Mouse (Mus musculus) hindbrain, embryonic 10.5 days (tissue): ENCODE measurements at regions not wholly inside any gene's neighbourhood (a gene's known extent, or its start where the extent isn't known, plus 50 kb on each side); places are given as distances from the start of the nearest gene placed in this dataset.

ENCODE experiments used
- DNase-seq: peaks from one replicate; pipeline ENCODE4 v3.0.0-alpha.2; 2017; ENCODE audit warnings: low spot score
- H3K27ac ChIP-seq: fragments of 300-500 bp; sonication (generic); 2 replicates; pipeline ENCODE4 v1.5.1; 2016; ENCODE audit warnings: mild to moderate bottlenecking, moderate library complexity
- H3K27me3 ChIP-seq: fragments of 300-500 bp; sonication (generic); 2 replicates; pipeline ENCODE4 v1.6.1; 2016; ENCODE audit warnings: mild to moderate bottlenecking; ENCODE audit not compliant: poor library complexity, insufficient read depth, severe bottlenecking
- H3K36me3 ChIP-seq: fragments of 300-500 bp; sonication (generic); 2 replicates; pipeline ENCODE4 v1.6.1; 2016; ENCODE audit warnings: mild to moderate bottlenecking, moderate library complexity
- H3K4me1 ChIP-seq: fragments of 300-500 bp; sonication (generic); replicated peaks from 2 replicates; pipeline ENCODE4 v1.6.1; 2016; ENCODE audit warnings: mild to moderate bottlenecking
- H3K4me3 ChIP-seq: fragments of 300-500 bp; sonication (generic); 2 replicates; pipeline ENCODE4 v1.5.1; 2016; ENCODE audit warnings: mild to moderate bottlenecking, moderate library complexity
- H3K9me3 ChIP-seq: fragments of 300-500 bp; sonication (generic); 2 replicates; pipeline ENCODE4 v1.6.1; 2016; ENCODE audit warnings: mild to moderate bottlenecking, moderate library complexity
- WGBS: fragments of 180-500 bp; shearing (Covaris S2); methylation state at CpG from one replicate; pipeline ENCODE4 v1.1.7; 2016; 5-methylcytosine and 5-hydroxymethylcytosine counted together

DNA sequence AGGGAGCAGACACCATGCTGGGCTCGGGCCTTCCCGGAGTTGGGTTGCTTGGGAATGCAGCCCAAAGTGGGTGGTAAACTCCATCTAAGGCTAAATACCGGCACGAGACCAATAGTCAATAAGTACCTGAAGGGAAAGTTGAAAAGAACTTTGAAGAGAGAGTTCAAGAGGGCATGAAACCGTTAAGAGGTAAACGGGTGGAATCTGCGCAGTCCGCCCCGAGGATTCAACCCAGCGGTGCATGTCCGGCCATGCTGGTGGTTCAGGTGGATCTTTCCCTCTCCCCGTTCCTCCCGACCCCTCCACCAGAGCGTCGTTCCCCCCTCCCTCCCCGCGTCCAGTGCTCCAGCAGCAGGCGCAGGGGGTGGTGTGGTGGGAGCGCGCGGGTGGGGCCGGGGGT lies 179.1 kb upstream of the Arhgef26 start:
- Histone ChIP-seq H3K27me3 (no peaks in the 10 kb centered on the region), H3K36me3 (no peaks in the 10 kb centered on the region), H3K4me3 (no peak overlapping the region), H3K4me1 (no peaks in the 10 kb centered on the region), H3K9me3 (peaks cover 24% of the 10 kb centered on the region), H3K27ac (no peak overlapping the region)
- peak; percentile 67 for DNase-seq
- 59% methylated on average over 22 of the region's 22 CpGs for WGBS

DNA sequence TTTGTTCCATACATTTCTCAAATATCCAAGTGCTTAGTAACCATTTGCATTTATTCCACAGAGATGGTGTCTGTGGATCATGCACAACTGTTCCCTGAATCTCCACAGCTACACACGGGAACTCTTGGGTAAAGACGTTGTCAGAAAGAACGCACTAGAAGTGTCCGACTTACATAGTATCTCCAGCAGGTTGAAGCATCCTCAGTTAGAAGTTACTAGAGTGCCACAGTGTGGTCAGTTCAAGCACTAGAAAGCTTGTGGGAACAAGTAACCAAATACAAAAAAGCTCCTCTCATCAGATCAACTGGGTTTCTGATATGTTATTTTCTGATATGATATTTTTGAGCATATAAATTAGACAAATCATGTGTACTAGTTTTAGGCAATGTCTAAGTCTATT lies 167.5 kb upstream of the Arhgef26 start:
- no peaks in the 10 kb centered on the region for H3K36me3 ChIP-seq
- H3K27me3 ChIP-seq = no peaks in the 10 kb centered on the region
- no peak overlapping the region for H3K27ac ChIP-seq
- WGBS = 75% methylated on average over 4 of the region's 4 CpGs
- H3K4me3 ChIP-seq = no peak overlapping the region
- DNase-seq = no peak
- H3K4me1 ChIP-seq = no peaks in the 10 kb centered on the region
- no peaks in the 10 kb centered on the region for H3K9me3 ChIP-seq

- Histone ChIP-seq H3K9me3 (no peaks in the 10 kb centered on the region), H3K27ac (no peak overlapping the region), H3K4me3 (no peak overlapping the region), H3K4me1 (no peaks in the 10 kb centered on the region), H3K27me3 (no peaks in the 10 kb centered on the region), H3K36me3 (no peaks in the 10 kb centered on the region)
- WGBS = 85% methylated on average over 3 of the region's 3 CpGs
- DNase-seq = no peak
These were observed 150.2 kb upstream of the Arhgef26 start for GRCm38 (mm10) chr3:62187807-62188509.

GRCm38 (mm10) chr3:62192466-62192865 lies 145.7 kb upstream of the Arhgef26 start:
- H3K36me3 ChIP-seq = no peaks in the 10 kb centered on the region
- DNase-seq = no peak
- no peaks in the 10 kb centered on the region for H3K27me3 ChIP-seq
- H3K4me3 ChIP-seq = no peak overlapping the region
- H3K9me3 ChIP-seq = no peaks in the 10 kb centered on the region
- H3K4me1 ChIP-seq = no peaks in the 10 kb centered on the region
- 62% methylated on average over 1 of the region's 1 CpGs for WGBS
- no peak overlapping the region for H3K27ac ChIP-seq

GRCm38 (mm10) chr3:62194421-62194820 lies 143.7 kb upstream of the Arhgef26 start:
- H3K9me3 ChIP-seq = no peaks in the 10 kb centered on the region
- WGBS = 96% methylated on average over 4 of the region's 4 CpGs
- no peak overlapping the region for H3K27ac ChIP-seq
- no peak for DNase-seq
- H3K4me1 ChIP-seq = no peaks in the 10 kb centered on the region
- no peak overlapping the region for H3K4me3 ChIP-seq
- H3K36me3 ChIP-seq = no peaks in the 10 kb centered on the region
- no peaks in the 10 kb centered on the region for H3K27me3 ChIP-seq

DNA sequence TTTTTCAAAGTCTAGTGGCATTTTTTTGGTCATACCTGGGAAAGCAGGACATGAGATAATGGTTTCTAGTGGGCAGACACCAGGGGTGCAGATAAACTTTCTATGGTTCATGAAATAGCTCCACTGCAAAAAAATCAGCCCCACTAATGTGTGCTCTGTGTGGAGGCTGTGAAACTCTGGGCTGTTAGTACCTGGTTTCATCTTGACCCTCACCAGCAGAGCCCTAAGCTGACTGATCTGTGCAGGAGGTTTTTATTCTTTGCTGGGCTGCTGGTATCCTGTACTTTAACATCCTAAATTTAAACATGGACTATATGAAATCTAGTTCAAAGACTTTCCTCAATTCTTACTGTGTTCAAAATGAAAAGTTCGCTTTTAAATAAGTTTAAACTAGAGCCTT lies 141.5 kb upstream of the Arhgef26 start:
- H3K27me3 ChIP-seq = peaks cover 5% of the 10 kb centered on the region; the same call in 1 of the 2 replicates
- H3K4me3 ChIP-seq = no peak overlapping the region
- no peak overlapping the region for H3K27ac ChIP-seq
- no peaks in the 10 kb centered on the region for H3K36me3 ChIP-seq
- H3K4me1 ChIP-seq = no peaks in the 10 kb centered on the region
- H3K9me3 ChIP-seq = peaks cover 10% of the 10 kb centered on the region; the same call in 1 of the 2 replicates
- no peak for DNase-seq
- WGBS = 73% methylated on average over 1 of the region's 1 CpGs

GRCm38 (mm10) chr3:62215806-62216205 lies 122.3 kb upstream of the Arhgef26 start:
- Histone ChIP-seq H3K4me1 (no peaks in the 10 kb centered on the region), H3K36me3 (no peaks in the 10 kb centered on the region), H3K27ac (no peak overlapping the region), H3K4me3 (no peak overlapping the region), H3K27me3 (no peaks in the 10 kb centered on the region), H3K9me3 (no peaks in the 10 kb centered on the region)
- DNase-seq = peak; percentile 4

DNA sequence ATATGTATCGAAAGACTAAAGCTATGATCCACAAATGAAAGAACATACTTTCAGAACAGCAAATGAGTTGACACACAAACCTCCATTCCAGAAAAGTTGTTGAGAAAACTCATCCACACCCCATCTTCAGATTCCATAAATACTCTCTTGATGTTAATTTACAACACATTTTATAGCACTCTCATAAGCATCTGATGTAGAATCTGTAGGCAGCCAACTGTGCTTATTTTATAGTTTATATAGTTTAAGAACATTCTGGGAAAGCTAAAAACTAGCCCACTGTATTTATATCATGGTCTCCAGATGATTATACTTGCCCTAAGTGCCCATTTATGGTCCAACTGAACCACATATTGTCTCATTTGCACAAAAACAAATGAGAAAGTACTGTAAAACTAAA lies 120.8 kb upstream of the Arhgef26 start:
- H3K4me3 ChIP-seq = no peak overlapping the region
- DNase-seq = no peak
- 89% methylated on average over 1 of the region's 1 CpGs for WGBS
- no peaks in the 10 kb centered on the region for H3K27me3 ChIP-seq
- H3K27ac ChIP-seq = no peak overlapping the region
- no peaks in the 10 kb centered on the region for H3K36me3 ChIP-seq
- H3K4me1 ChIP-seq = no peaks in the 10 kb centered on the region
- H3K9me3 ChIP-seq = no peaks in the 10 kb centered on the region

- no peaks in the 10 kb centered on the region for H3K4me1 ChIP-seq
- H3K36me3 ChIP-seq = no peaks in the 10 kb centered on the region
- no peak for DNase-seq
- 69% methylated on average over 2 of the region's 2 CpGs for WGBS
- H3K4me3 ChIP-seq = no peak overlapping the region
- no peak overlapping the region for H3K27ac ChIP-seq
- no peaks in the 10 kb centered on the region for H3K9me3 ChIP-seq
- no peaks in the 10 kb centered on the region for H3K27me3 ChIP-seq
These were observed 110.4 kb upstream of the Arhgef26 start for GRCm38 (mm10) chr3:62227697-62228096.

GRCm38 (mm10) chr3:62228156-62228555 lies 110.0 kb upstream of the Arhgef26 start:
- no peaks in the 10 kb centered on the region for H3K36me3 ChIP-seq
- no peaks in the 10 kb centered on the region for H3K27me3 ChIP-seq
- H3K9me3 ChIP-seq = no peaks in the 10 kb centered on the region
- no peak for DNase-seq
- no peaks in the 10 kb centered on the region for H3K4me1 ChIP-seq
- H3K27ac ChIP-seq = no peak overlapping the region
- 87% methylated on average over 3 of the region's 3 CpGs for WGBS
- H3K4me3 ChIP-seq = no peak overlapping the region

DNA sequence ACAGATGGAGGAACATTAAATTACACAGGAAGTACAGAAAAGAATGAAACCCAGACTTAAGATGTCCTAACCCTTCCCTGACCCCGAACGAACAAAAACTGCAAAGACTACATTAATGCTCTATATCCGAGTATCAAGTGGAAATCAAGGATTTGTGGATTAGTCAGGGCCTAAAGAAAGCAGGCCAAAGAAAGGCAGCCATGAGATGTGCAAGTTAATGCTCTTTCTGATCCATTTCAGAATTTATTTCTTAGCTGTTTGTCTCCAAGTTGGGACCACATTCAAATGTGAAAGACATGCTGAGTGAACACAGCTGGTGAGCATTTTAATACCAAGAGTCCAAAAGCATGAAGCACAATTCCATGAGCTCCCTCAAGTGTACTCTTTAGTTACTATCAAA lies 97.1 kb upstream of the Arhgef26 start:
- no peaks in the 10 kb centered on the region for H3K36me3 ChIP-seq
- no peak for DNase-seq
- no peaks in the 10 kb centered on the region for H3K27me3 ChIP-seq
- H3K4me3 ChIP-seq = no peak overlapping the region
- no peaks in the 10 kb centered on the region for H3K4me1 ChIP-seq
- H3K9me3 ChIP-seq = no peaks in the 10 kb centered on the region
- H3K27ac ChIP-seq = no peak overlapping the region
- 88% methylated on average over 3 of the region's 3 CpGs for WGBS

GRCm38 (mm10) chr3:62271703-62272102 lies 66.4 kb upstream of the Arhgef26 start:
- no peak for DNase-seq
- no peak overlapping the region for H3K4me3 ChIP-seq
- 65% methylated on average over 4 of the region's 4 CpGs for WGBS
- H3K27ac ChIP-seq = no peak overlapping the region
- no peaks in the 10 kb centered on the region for H3K36me3 ChIP-seq
- no peaks in the 10 kb centered on the region for H3K9me3 ChIP-seq
- no peaks in the 10 kb centered on the region for H3K4me1 ChIP-seq
- no peaks in the 10 kb centered on the region for H3K27me3 ChIP-seq

DNA sequence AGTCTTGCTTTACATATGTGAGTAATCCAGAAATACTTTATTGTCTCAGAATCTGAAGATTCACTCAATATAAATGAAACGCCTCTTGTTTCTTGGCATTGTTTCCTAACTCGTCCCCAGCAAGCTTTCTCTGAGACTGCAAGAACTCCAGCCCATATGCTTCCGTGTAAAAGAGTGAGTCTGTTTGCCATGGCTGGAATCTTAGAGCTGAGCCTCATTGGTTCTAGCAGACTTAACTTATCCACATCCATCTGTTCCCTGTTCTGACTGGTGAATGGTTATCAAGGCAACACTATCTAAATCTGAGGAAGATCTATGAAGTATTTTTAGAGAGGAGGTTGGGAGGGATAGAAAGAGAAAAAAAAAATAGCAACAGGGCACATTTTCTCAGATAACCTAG lies 59.9 kb upstream of the Arhgef26 start:
- 75% methylated on average over 3 of the region's 3 CpGs for WGBS
- DNase-seq = no peak

DNA sequence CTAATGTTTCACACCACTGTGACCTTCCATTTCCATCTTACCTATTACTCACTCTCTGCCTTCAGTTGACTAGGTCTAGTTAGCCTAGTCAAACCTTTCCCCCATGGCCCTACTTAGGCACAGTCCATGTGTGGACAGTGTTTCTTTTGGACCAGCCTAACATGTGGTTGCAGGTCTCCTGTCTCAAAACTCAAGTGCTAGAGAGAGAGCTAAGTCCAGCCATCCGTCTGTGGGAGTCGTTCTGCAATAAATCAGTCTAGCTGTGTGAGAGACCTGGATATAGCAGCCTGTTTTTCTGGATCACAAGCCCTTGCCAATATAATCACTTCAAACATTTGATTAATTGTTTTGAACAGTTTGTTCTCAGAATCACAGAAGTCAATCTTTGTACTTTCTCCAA lies 57.2 kb upstream of the Arhgef26 start:
- H3K27ac ChIP-seq = no peak overlapping the region
- no peak for DNase-seq
- H3K4me1 ChIP-seq = no peaks in the 10 kb centered on the region
- no peaks in the 10 kb centered on the region for H3K36me3 ChIP-seq
- no peaks in the 10 kb centered on the region for H3K9me3 ChIP-seq
- no peaks in the 10 kb centered on the region for H3K27me3 ChIP-seq
- H3K4me3 ChIP-seq = no peak overlapping the region
- WGBS = 84% methylated on average over 2 of the region's 2 CpGs

More for the DNA sequence above, 59.9 kb upstream of the Arhgef26 start:
- H3K9me3 ChIP-seq = no peaks in the 10 kb centered on the region
- no peaks in the 10 kb centered on the region for H3K27me3 ChIP-seq
- no peaks in the 10 kb centered on the region for H3K36me3 ChIP-seq
- no peaks in the 10 kb centered on the region for H3K4me1 ChIP-seq
- H3K4me3 ChIP-seq = no peak overlapping the region
- H3K27ac ChIP-seq = no peak overlapping the region
